Mouse (Mus musculus): ENCODE results near the gene Spa17. TPM values are rescaled to one million over a fixed set of nuclear protein-coding genes. Genes with fewer than 3 reads are reported as not detected.

The Spa17 gene
- total and polyA plus RNA-seq, 2 experiments, result 0.13 to 0.55 TPM

DNA sequence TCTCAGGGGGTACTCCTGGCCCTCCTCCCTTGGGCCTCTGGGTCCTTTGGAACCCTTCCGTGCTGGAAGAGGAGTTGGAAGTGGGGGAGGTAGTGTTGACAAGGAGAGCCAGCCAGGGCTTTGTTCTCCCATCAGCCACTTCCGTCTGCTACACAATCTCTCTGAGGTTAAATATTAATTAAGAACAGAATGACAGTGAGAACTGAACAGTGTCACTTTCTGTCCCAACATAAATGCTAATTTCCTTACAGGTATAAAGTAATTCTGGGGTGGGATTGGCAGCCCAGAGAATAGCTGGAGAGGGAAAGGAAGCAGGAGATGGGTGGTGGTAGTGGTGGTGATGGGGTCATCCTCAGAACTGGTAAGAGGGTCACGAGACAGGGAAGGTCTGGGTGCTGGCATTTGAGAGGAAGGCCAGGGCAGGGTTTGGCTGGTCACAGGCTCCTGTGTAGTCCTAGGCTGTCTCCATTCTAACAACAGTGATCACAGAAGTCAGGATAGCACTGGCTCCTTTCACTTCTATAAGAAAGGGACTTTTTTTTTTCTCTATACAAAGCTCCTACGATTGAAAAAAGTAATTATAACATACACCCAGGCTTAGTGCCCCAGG is 44.8 kb downstream of the Spa17 start:
- H3K4me1 ChIP-seq (ENCODE audit: control insufficient read depth, insufficient read depth, low read length), result 0 out of 2 replicates have a peak, but pooled peaks cover 3% of the 10 kb centered on the region

DNA sequence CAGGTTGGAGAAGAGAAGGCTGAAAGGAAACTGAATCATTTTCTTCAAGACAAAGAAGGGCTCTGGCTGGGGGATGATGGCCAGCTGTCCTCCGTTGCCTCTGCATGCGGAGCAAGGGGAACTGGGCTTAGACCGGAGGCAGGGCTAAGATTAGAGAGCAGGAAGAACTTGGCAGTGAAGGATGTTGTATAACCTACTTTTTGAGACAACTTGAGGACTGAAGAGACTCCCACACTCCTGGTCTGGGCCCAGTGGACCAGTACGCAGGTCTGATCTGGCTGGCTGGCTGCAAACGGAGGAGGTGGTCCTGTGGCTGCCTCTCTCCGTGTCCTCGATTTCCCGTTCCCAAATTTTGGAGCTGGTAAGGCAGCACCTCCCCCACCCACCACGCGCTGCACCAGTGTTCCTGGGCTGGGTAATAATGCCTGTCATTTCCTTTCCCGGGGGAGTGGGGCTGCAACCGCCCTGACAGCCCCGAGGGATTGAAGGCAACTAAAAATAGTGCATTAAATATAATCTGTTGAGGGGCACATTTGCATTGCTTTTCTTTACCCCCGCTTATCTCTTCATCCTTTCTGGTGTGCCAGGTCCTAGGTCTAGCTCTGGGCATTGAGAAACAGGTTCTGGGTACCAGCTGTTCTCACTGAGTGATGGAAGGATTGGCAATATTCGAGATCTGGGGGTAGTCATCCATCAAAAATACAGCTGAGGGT is 45.5 kb downstream of the Spa17 start:
- no peak overlapping the region for H3K4me3 ChIP-seq (ENCODE audit: insufficient read depth, low read depth, low read length)
- TF ChIP-seq POLR2A (IDR thresholded peaks at IDR 0.05; ENCODE audit: extremely low read depth, insufficient read depth, low read length) (no peak), CTCF (IDR thresholded peaks at IDR 0.05; ENCODE audit: low read depth, low read length) (no peak)
- H3K9ac ChIP-seq (ENCODE audit: low read depth, low read length), result no peak overlapping the region
- DNase-seq (ENCODE audit: extremely low read depth, low read depth, low spot score), result no peak
- 0 out of 2 replicates have a peak, but pooled peaks cover 3% of the 10 kb centered on the region for H3K4me1 ChIP-seq (ENCODE audit: control insufficient read depth, insufficient read depth, low read length)
- no peak overlapping the region for H3K27ac ChIP-seq (replicated peaks; ENCODE audit: insufficient read depth, low read depth, low read length)
- H3K36me3 ChIP-seq (ENCODE audit: control insufficient read depth, insufficient read depth, low read length), result no peaks in the 10 kb centered on the region
- no peaks in the 10 kb centered on the region for H3K79me2 ChIP-seq (ENCODE audit: control insufficient read depth, insufficient read depth, low read length)
- H3K27me3 ChIP-seq (ENCODE audit: control insufficient read depth, insufficient read depth, low read length), result no peaks in the 10 kb centered on the region
- 50% methylated on average over 15 of the region's 15 CpGs for WGBS

More for the DNA sequence above, 44.8 kb downstream of the Spa17 start:
- no peaks in the 10 kb centered on the region for H3K79me2 ChIP-seq (ENCODE audit: control insufficient read depth, insufficient read depth, low read length)
- H3K9ac ChIP-seq (ENCODE audit: low read depth, low read length), result no peak overlapping the region
- no peaks in the 10 kb centered on the region for H3K36me3 ChIP-seq (ENCODE audit: control insufficient read depth, insufficient read depth, low read length)
- no peak overlapping the region for H3K27ac ChIP-seq (replicated peaks; ENCODE audit: insufficient read depth, low read depth, low read length)
- no peak for TF ChIP-seq CTCF (IDR thresholded peaks at IDR 0.05; ENCODE audit: low read depth, low read length)
- WGBS, result 34% methylated on average over 4 of the region's 4 CpGs
- DNase-seq (ENCODE audit: extremely low read depth, low read depth, low spot score), result peak; percentile 20
- no peak overlapping the region for H3K4me3 ChIP-seq (ENCODE audit: insufficient read depth, low read depth, low read length)
- no peaks in the 10 kb centered on the region for H3K27me3 ChIP-seq (ENCODE audit: control insufficient read depth, insufficient read depth, low read length)

DNA sequence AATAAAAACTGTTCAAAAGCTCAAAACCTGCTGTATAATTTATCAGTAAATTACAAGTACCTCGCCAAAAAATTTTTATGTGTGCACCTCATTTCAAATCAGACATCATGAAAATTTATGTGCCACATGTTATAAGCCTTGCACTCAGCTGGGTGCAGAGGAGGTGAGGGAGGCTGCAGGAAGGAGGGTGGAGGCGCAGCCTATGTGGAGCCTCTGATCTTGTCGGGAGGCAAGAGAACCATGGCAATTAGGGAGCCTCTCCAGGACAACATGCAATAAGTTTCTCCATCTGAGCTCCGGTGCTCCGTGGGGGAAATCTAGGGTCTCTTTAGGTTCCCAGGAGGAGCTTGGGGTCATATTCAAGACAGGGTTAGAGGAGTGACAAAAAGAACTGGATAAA is 46.1 kb downstream of the Spa17 start:
- 0 out of 2 replicates have a peak, but pooled peaks cover 3% of the 10 kb centered on the region for H3K4me1 ChIP-seq (ENCODE audit: control insufficient read depth, insufficient read depth, low read length)
- H3K27me3 ChIP-seq (ENCODE audit: control insufficient read depth, insufficient read depth, low read length), result no peaks in the 10 kb centered on the region
- no peaks in the 10 kb centered on the region for H3K79me2 ChIP-seq (ENCODE audit: control insufficient read depth, insufficient read depth, low read length)
- no peak overlapping the region for H3K4me3 ChIP-seq (ENCODE audit: insufficient read depth, low read depth, low read length)
- H3K9ac ChIP-seq (ENCODE audit: low read depth, low read length), result no peak overlapping the region
- H3K36me3 ChIP-seq (ENCODE audit: control insufficient read depth, insufficient read depth, low read length), result no peaks in the 10 kb centered on the region
- DNase-seq (ENCODE audit: extremely low read depth, low read depth, low spot score), result no peak
- TF ChIP-seq CTCF (IDR thresholded peaks at IDR 0.05; ENCODE audit: low read depth, low read length), result no peak
- no peak for TF ChIP-seq POLR2A (IDR thresholded peaks at IDR 0.05; ENCODE audit: extremely low read depth, insufficient read depth, low read length)
- WGBS, result 69% methylated on average over 5 of the region's 5 CpGs
- no peak overlapping the region for H3K27ac ChIP-seq (replicated peaks; ENCODE audit: insufficient read depth, low read depth, low read length)

DNA sequence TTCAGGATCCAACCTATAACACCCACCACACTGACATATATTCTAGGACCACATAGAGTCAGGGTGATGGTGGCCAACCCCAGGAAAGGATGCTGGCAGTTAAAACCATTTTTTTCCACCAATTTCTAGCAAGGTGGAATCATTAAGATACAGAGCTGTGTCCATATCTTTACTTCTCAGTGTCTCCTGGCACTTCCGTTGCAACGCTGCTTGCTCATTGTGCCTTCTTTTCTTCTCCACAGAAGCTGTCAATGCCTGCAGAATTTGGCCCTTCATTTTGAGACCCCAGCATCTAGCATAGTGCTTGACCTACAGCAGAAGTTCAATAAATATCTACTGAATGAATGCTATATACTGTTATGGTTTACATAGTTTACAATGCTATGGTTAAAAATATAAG is 46.5 kb downstream of the Spa17 start:
- no peaks in the 10 kb centered on the region for H3K36me3 ChIP-seq (ENCODE audit: control insufficient read depth, insufficient read depth, low read length)
- no peak for DNase-seq (ENCODE audit: extremely low read depth, low read depth, low spot score)
- no peak overlapping the region for H3K9ac ChIP-seq (ENCODE audit: low read depth, low read length)
- H3K27ac ChIP-seq (replicated peaks; ENCODE audit: insufficient read depth, low read depth, low read length), result no peak overlapping the region
- H3K4me3 ChIP-seq (ENCODE audit: insufficient read depth, low read depth, low read length), result no peak overlapping the region
- no peaks in the 10 kb centered on the region for H3K79me2 ChIP-seq (ENCODE audit: control insufficient read depth, insufficient read depth, low read length)
- WGBS, result 86% methylated on average over 2 of the region's 2 CpGs
- TF ChIP-seq POLR2A (IDR thresholded peaks at IDR 0.05; ENCODE audit: extremely low read depth, insufficient read depth, low read length) (no peak), CTCF (IDR thresholded peaks at IDR 0.05; ENCODE audit: low read depth, low read length) (no peak)
- no peaks in the 10 kb centered on the region for H3K27me3 ChIP-seq (ENCODE audit: control insufficient read depth, insufficient read depth, low read length)
- 0 out of 2 replicates have a peak, but pooled peaks cover 3% of the 10 kb centered on the region for H3K4me1 ChIP-seq (ENCODE audit: control insufficient read depth, insufficient read depth, low read length)

DNA sequence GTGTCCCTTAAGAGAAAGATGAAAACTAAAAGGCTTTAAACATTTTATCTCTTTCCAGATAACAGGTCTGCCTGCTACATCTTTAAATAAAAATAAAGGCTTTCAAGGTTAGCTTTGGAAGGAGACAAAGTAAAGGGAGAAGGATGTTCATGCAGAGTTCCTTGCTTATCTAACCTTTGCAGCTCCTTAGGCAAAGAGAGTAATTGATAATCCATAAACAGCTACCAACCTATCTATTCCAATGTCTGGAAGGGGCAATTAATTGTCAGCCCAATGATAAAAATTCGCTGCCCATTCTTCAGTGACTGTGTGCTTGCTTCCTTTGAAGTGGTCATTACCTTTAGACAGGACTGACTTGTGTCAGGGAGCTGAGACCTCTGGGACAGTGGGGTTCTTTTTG is 49.7 kb downstream of the Spa17 start:
- H3K4me1 ChIP-seq (ENCODE audit: control insufficient read depth, insufficient read depth, low read length), result 0 out of 2 replicates have a peak, but pooled peaks cover 2% of the 10 kb centered on the region
- WGBS, result 50% methylated on average over 1 of the region's 1 CpGs
- TF ChIP-seq POLR2A (IDR thresholded peaks at IDR 0.05; ENCODE audit: extremely low read depth, insufficient read depth, low read length), result no peak
- no peak for TF ChIP-seq CTCF (IDR thresholded peaks at IDR 0.05; ENCODE audit: low read depth, low read length)
- no peak overlapping the region for H3K9ac ChIP-seq (ENCODE audit: low read depth, low read length)
- H3K27ac ChIP-seq (replicated peaks; ENCODE audit: insufficient read depth, low read depth, low read length), result no peak overlapping the region
- H3K4me3 ChIP-seq (ENCODE audit: insufficient read depth, low read depth, low read length), result no peak overlapping the region
- no peaks in the 10 kb centered on the region for H3K27me3 ChIP-seq (ENCODE audit: control insufficient read depth, insufficient read depth, low read length)
- no peak for DNase-seq (ENCODE audit: extremely low read depth, low read depth, low spot score)
- H3K79me2 ChIP-seq (ENCODE audit: control insufficient read depth, insufficient read depth, low read length), result no peaks in the 10 kb centered on the region
- no peaks in the 10 kb centered on the region for H3K36me3 ChIP-seq (ENCODE audit: control insufficient read depth, insufficient read depth, low read length)

DNA sequence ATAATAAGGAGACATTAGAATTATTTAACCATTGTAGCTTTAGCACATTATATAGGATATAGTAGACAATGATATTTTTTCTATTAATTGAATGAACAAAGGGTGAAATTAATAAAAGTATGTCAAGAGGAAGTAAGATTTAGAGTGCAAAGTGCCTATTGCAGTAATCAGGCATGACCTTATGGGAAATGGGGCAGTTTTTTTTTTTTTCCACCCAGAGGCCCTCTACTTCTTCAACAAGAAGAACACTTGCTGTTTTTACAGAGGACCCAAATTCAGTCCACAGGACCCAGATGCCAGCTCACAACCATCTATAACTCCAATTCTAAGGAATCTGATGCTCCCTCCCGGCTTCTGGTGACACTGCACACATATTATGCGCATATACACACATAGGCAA is 52.9 kb downstream of the Spa17 start:
- DNase-seq (ENCODE audit: extremely low read depth, low read depth, low spot score), result no peak
- TF ChIP-seq POLR2A (IDR thresholded peaks at IDR 0.05; ENCODE audit: extremely low read depth, insufficient read depth, low read length) (no peak), CTCF (IDR thresholded peaks at IDR 0.05; ENCODE audit: low read depth, low read length) (no peak)
- 89% methylated on average over 2 of the region's 2 CpGs for WGBS

More for the DNA sequence above, 52.9 kb downstream of the Spa17 start:
- Histone ChIP-seq H3K9ac (ENCODE audit: low read depth, low read length) (no peak overlapping the region), H3K4me1 (ENCODE audit: control insufficient read depth, insufficient read depth, low read length) (no peaks in the 10 kb centered on the region), H3K4me3 (ENCODE audit: insufficient read depth, low read depth, low read length) (no peak overlapping the region), H3K79me2 (ENCODE audit: control insufficient read depth, insufficient read depth, low read length) (no peaks in the 10 kb centered on the region), H3K27me3 (ENCODE audit: control insufficient read depth, insufficient read depth, low read length) (no peaks in the 10 kb centered on the region), H3K27ac (replicated peaks; ENCODE audit: insufficient read depth, low read depth, low read length) (no peak overlapping the region), H3K36me3 (ENCODE audit: control insufficient read depth, insufficient read depth, low read length) (no peaks in the 10 kb centered on the region)

Data from liver, adult 2 months (tissue).